Mouse (Mus musculus) spleen, adult 2 months (tissue): ENCODE measurements at regions not wholly inside any gene's neighbourhood (a gene's known extent, or its start where the extent isn't known, plus 50 kb on each side); places are given as distances from the start of the nearest gene placed in this dataset.

ENCODE experiments used
- CTCF ChIP-seq: fragments of 200-500 bp; IDR thresholded peaks from 2 replicates; pipeline ENCODE4 v1.5.1; 2011; ENCODE audit warnings: mild to moderate bottlenecking, inconsistent platforms; ENCODE audit not compliant: insufficient read depth, insufficient read length, insufficient replicate concordance; ENCODE audit errors: extremely low read depth
- POLR2A ChIP-seq: fragments of 200-500 bp; IDR thresholded peaks from 2 replicates; pipeline ENCODE4 v1.6.1; 2011; ENCODE audit warnings: low read depth, low read length, inconsistent platforms

DNA sequence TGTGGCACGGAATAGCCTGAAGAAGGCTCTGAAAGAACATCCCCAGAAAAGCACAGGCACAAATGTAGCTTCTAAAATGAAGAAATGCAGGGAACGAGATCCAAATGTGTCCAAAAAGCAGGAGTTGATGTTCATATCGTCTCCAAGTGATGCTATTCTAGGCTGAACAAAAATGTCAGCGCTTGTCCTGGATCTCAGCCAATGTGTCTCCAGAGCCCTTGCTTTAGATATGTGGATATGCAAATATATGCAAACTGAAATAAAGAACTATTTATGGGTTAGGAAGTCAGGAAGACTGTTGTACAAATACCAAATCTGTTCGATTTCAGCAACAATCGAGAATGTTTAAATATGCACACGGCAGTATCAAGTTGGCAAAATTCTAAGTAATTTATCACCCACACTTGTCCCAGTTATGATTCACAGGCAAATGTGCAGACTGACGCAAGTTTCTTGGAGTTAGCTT is 320.4 kb downstream of the Synb start:
- TF ChIP-seq CTCF (no peak), POLR2A (no peak)
